Mouse (Mus musculus): Measurements from ENCODE around the gene Haus7. TPM values are rescaled to one million over a fixed set of nuclear protein-coding genes. Genes with fewer than 3 reads are reported as not detected.

The Haus7 gene
- total and polyA plus RNA-seq, 3 experiments: 32.9 to 34.9 (median 34.2) TPM

GRCm38 (mm10) chrX:73391481-73391880 lies 67.4 kb downstream of the Haus7 start:
- no peaks in the 10 kb centered on the region for H3K9me3 ChIP-seq (replicated peaks; ENCODE audit: low read length)
- no peak overlapping the region for H3K4me3 ChIP-seq (replicated peaks in 1 of 3; ENCODE audit: low read depth in 2 of 3, low read length in 2 of 3, poor library complexity in 1 of 3)
- H3K4me2 ChIP-seq (ENCODE audit: insufficient read depth, low read depth, poor library complexity, severe bottlenecking): no peak overlapping the region
- dilution Hi-C loops (cut with MboI; ENCODE audit: extremely low pct_ligation_motif_present, extremely low pct_unique_long_range_greater_than_20kb, low sequenced_read_pairs): no loop called here
- no peaks in the 10 kb centered on the region for H3K27me3 ChIP-seq (replicated peaks)
- H3K79me2 ChIP-seq (replicated peaks; ENCODE audit: control insufficient read depth, extremely low read depth, insufficient read depth, poor library complexity, severe bottlenecking): no peaks in the 10 kb centered on the region
- H3K36me3 ChIP-seq (replicated peaks in 1 of 2; ENCODE audit: control insufficient read depth in 1 of 2, insufficient read depth in 1 of 2, low read length in 1 of 2): no peaks in the 10 kb centered on the region
- H3K27ac ChIP-seq (ENCODE audit: insufficient read depth, low read depth): no peak overlapping the region
- no peak for DNase-seq (ENCODE audit: extremely low read depth)
- no peak for TF ChIP-seq KAT2A (IDR thresholded peaks at IDR 0.05; ENCODE audit: insufficient replicate concordance, low read length)
- TF ChIP-seq E2F4 (IDR thresholded peaks at IDR 0.05; ENCODE audit: insufficient replicate concordance, low read depth, low read length): no peak
- no peak for TF ChIP-seq ZC3H11A (IDR thresholded peaks at IDR 0.05; ENCODE audit: low read depth, low read length)
- no peak for TF ChIP-seq ETS1 (conservative IDR thresholded peaks at IDR 0.05; ENCODE audit: low read depth, low read length)
- TF ChIP-seq NELFE (IDR thresholded peaks at IDR 0.05; ENCODE audit: low read depth, low read length): no peak
- TF ChIP-seq MYC (IDR thresholded peaks at IDR 0.05; ENCODE audit: low read depth, low read length): no peak
- no peaks in the 10 kb centered on the region for H3K4me1 ChIP-seq (ENCODE audit: control insufficient read depth in 1 of 2, insufficient read depth in 2 of 2)
- in situ Hi-C loops (cut with MboI; ENCODE audit: low pct_ligation_motif_present, low pct_unique_long_range_greater_than_20kb, low sequenced_read_pairs): no loop called here
- no peak overlapping the region for H3K9ac ChIP-seq (ENCODE audit: insufficient read depth, low read depth)

Other genes starting within 250 kb of the Haus7 start
- gene Xlr4b, start 244.7 kb downstream of the Haus7 start, total RNA-seq (2012; rRNA removed): 29.5 and 36.0 TPM in 2 replicates
- 107 and 126 TPM in 2 replicates for gene Xlr4b, start 244.7 kb downstream of the Haus7 start, total RNA-seq (2014; rRNA removed)
- 65.7 and 68.6 TPM in 2 replicates for gene Xlr4b, start 244.7 kb downstream of the Haus7 start, polyA plus RNA-seq (2012; ENCODE audit: insufficient read length, low read depth)
- gene F8a, start 230.8 kb downstream of the Haus7 start, total RNA-seq (2012; rRNA removed): 3.5 and 4.9 TPM in 2 replicates
- 3.5 and 4.9 TPM in 2 replicates for gene F8a, start 230.8 kb downstream of the Haus7 start, total RNA-seq (2014; rRNA removed)
- gene F8a, start 230.8 kb downstream of the Haus7 start, polyA plus RNA-seq (2012; ENCODE audit: insufficient read length, low read depth): 3.7 and 5.0 TPM in 2 replicates
- gene Xlr4c, start 215.9 kb downstream of the Haus7 start, total RNA-seq (2012; rRNA removed): 35.6 and 38.0 TPM in 2 replicates
- gene Xlr4c, start 215.9 kb downstream of the Haus7 start, total RNA-seq (2014; rRNA removed): 75.0 and 97.6 TPM in 2 replicates
- 61.1 and 67.8 TPM in 2 replicates for gene Xlr4c, start 215.9 kb downstream of the Haus7 start, polyA plus RNA-seq (2012; ENCODE audit: insufficient read length, low read depth)
- 12.7 and 12.9 TPM in 2 replicates for gene Xlr3c, start 193.7 kb downstream of the Haus7 start, total RNA-seq (2012; rRNA removed)
- gene Xlr3c, start 193.7 kb downstream of the Haus7 start, total RNA-seq (2014; rRNA removed): 4.5 and 6.0 TPM in 2 replicates
- gene Xlr3c, start 193.7 kb downstream of the Haus7 start, polyA plus RNA-seq (2012; ENCODE audit: insufficient read length, low read depth): 2.3 and 3.9 TPM in 2 replicates
- not detected in 2 replicates for gene Xlr5a, start 166.1 kb downstream of the Haus7 start, total RNA-seq (2012; rRNA removed)
- 0.20 TPM in 1 of 2 replicates, not detected in the other for gene Xlr5a, start 166.1 kb downstream of the Haus7 start, total RNA-seq (2014; rRNA removed)
- gene Xlr5a, start 166.1 kb downstream of the Haus7 start, polyA plus RNA-seq (2012; ENCODE audit: insufficient read length, low read depth): not detected in 2 replicates
- 0.13 and 0.17 TPM in 2 replicates for gene Xlr5c, start 166.1 kb downstream of the Haus7 start, total RNA-seq (2012; rRNA removed)
- 0.16 and 0.38 TPM in 2 replicates for gene Xlr5c, start 166.1 kb downstream of the Haus7 start, total RNA-seq (2014; rRNA removed)
- 0.51 and 0.63 TPM in 2 replicates for gene Xlr5c, start 166.1 kb downstream of the Haus7 start, polyA plus RNA-seq (2012; ENCODE audit: insufficient read length, low read depth)
- gene Gm45015, start 122.2 kb downstream of the Haus7 start, total RNA-seq (2012; rRNA removed): not detected in 2 replicates
- gene Gm45015, start 122.2 kb downstream of the Haus7 start, total RNA-seq (2014; rRNA removed): not detected in 2 replicates
- not detected in 2 replicates for gene Gm45015, start 122.2 kb downstream of the Haus7 start, polyA plus RNA-seq (2012; ENCODE audit: insufficient read length, low read depth)
- gene Zfp275, start 116.4 kb downstream of the Haus7 start, total RNA-seq (2012; rRNA removed): 15.5 and 16.1 TPM in 2 replicates
- 19.1 and 19.9 TPM in 2 replicates for gene Zfp275, start 116.4 kb downstream of the Haus7 start, total RNA-seq (2014; rRNA removed)
- gene Zfp275, start 116.4 kb downstream of the Haus7 start, polyA plus RNA-seq (2012; ENCODE audit: insufficient read length, low read depth): 15.1 and 17.9 TPM in 2 replicates
- gene Gm18336, start 60.3 kb downstream of the Haus7 start, total RNA-seq (2012; rRNA removed): not detected in 2 replicates
- gene Gm18336, start 60.3 kb downstream of the Haus7 start, total RNA-seq (2014; rRNA removed): not detected in 2 replicates
- gene Gm18336, start 60.3 kb downstream of the Haus7 start, polyA plus RNA-seq (2012; ENCODE audit: insufficient read length, low read depth): not detected in 2 replicates
- 0.04 TPM in 2 replicates for gene Zfp92, start 47.9 kb downstream of the Haus7 start, total RNA-seq (2012; rRNA removed)
- not detected in 2 replicates for gene Zfp92, start 47.9 kb downstream of the Haus7 start, total RNA-seq (2014; rRNA removed)
- gene Zfp92, start 47.9 kb downstream of the Haus7 start, polyA plus RNA-seq (2012; ENCODE audit: insufficient read length, low read depth): not detected in 2 replicates
- gene Trex2, start 23.7 kb downstream of the Haus7 start, total RNA-seq (2012; rRNA removed): not detected in 2 replicates
- gene Trex2, start 23.7 kb downstream of the Haus7 start, total RNA-seq (2014; rRNA removed): not detected in 2 replicates
- gene Trex2, start 23.7 kb downstream of the Haus7 start, polyA plus RNA-seq (2012; ENCODE audit: insufficient read length, low read depth): not detected in 2 replicates
- not detected in 2 replicates for gene Bgn, start 24.6 kb upstream of the Haus7 start, total RNA-seq (2012; rRNA removed)
- gene Bgn, start 24.6 kb upstream of the Haus7 start, total RNA-seq (2014; rRNA removed): not detected in 2 replicates
- not detected in 2 replicates for gene Bgn, start 24.6 kb upstream of the Haus7 start, polyA plus RNA-seq (2012; ENCODE audit: insufficient read length, low read depth)
- not detected in 2 replicates for gene Atp2b3, start 44.0 kb upstream of the Haus7 start, total RNA-seq (2012; rRNA removed)
- gene Atp2b3, start 44.0 kb upstream of the Haus7 start, total RNA-seq (2014; rRNA removed): not detected in 2 replicates
- not detected in 2 replicates for gene Atp2b3, start 44.0 kb upstream of the Haus7 start, polyA plus RNA-seq (2012; ENCODE audit: insufficient read length, low read depth)
- gene Dusp9, start 180.4 kb upstream of the Haus7 start, total RNA-seq (2012; rRNA removed): 0.17 and 0.29 TPM in 2 replicates
- gene Dusp9, start 180.4 kb upstream of the Haus7 start, total RNA-seq (2014; rRNA removed): 0.09 and 0.19 TPM in 2 replicates
- 0.23 and 0.47 TPM in 2 replicates for gene Dusp9, start 180.4 kb upstream of the Haus7 start, polyA plus RNA-seq (2012; ENCODE audit: insufficient read length, low read depth)
- not detected in 2 replicates for gene Pnck, start 201.1 kb upstream of the Haus7 start, total RNA-seq (2012; rRNA removed)
- not detected in 2 replicates for gene Pnck, start 201.1 kb upstream of the Haus7 start, total RNA-seq (2014; rRNA removed)
- gene Pnck, start 201.1 kb upstream of the Haus7 start, polyA plus RNA-seq (2012; ENCODE audit: insufficient read length, low read depth): not detected in 2 replicates
- gene Slc6a8, start 214.1 kb upstream of the Haus7 start, total RNA-seq (2012; rRNA removed): 3.2 and 4.2 TPM in 2 replicates
- gene Slc6a8, start 214.1 kb upstream of the Haus7 start, total RNA-seq (2014; rRNA removed): 0.39 and 0.70 TPM in 2 replicates
- 1.9 and 2.2 TPM in 2 replicates for gene Slc6a8, start 214.1 kb upstream of the Haus7 start, polyA plus RNA-seq (2012; ENCODE audit: insufficient read length, low read depth)

All from CH12.LX (cell line).